Mouse (Mus musculus): ENCODE measurements around the gene Scn3a.

DNA sequence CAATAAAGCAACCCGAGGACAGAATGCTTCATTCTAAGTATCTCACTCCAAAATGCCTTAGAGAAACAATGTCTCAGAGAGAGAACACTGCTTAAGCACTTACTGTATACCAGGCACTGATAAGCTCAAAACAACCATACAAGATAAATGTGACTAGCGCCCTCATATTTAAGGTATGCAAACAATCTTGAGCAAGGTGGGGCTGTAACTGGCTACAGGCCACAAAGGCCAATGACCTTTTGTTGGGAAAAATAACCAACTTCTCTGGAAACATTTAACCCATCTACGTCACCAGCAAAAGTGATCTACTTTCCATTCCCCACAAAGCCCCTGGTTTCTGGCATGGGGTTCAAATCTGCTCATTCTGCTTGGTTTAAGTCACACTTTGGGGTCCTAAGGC lies 14.0 kb downstream of the Scn3a start:
- TF ChIP-seq CTCF (IDR thresholded peaks at IDR 0.05; ENCODE audit: control insufficient read depth, insufficient read depth, insufficient read length) = no peak
- no peak for TF ChIP-seq USF1 (IDR thresholded peaks at IDR 0.05; ENCODE audit: low read depth)
- TF ChIP-seq CEBPB (IDR thresholded peaks at IDR 0.05; ENCODE audit: low read depth) = no peak
- no peak for TF ChIP-seq MYOD1 (IDR thresholded peaks at IDR 0.05; ENCODE audit: control insufficient read depth, insufficient read length, low read depth)
- no peak for TF ChIP-seq MAX (IDR thresholded peaks at IDR 0.05)

All from C2C12 (cell line).